Comparison of ENCODE assay signal across 25 mouse cellular contexts in the genomic region with DNA sequence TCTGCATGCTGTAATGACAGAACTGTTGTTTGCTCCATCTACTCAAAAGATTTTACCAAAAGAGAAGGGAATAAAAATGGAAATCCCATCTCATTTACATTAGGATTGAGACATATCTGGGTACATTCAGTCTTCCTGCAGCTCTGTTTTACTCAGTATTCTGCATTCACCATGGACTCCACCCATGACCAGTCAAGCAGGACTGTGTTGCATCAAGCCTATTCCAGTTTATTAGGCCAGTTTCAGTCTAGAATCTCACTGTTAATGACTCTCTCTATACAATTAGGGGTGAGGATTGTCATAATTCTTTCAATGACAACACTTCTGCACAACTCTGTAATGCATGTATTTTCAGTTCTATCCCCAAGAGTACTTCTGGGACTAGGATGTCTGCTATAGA.
"Had no signal": no experiment of that assay in that cellular context is flagged by ENCODE, and none has a peak within 500 bp of the region (broad histone marks: within the 10 kb centered on the region; RNA-seq: fewer than 3 reads in every experiment).

No protein-coding gene starts in this region.

- ATAC-seq: hindbrain, embryonic 16.5 days; inflammation-experienced regulatory T-cells, adult 6 months; intestine, embryonic 15.5 days; intestine, postnatal 0 days; liver, embryonic 12.5 days had no signal

- H3K4me1 ChIP-seq: heart, embryonic 10.5 days; heart, embryonic 12.5 days; hindbrain, embryonic 10.5 days; hindbrain, embryonic 12.5 days; intestine, embryonic 15.5 days; limb, embryonic 13.5 days; limb, embryonic 15.5 days; liver, embryonic 12.5 days had no signal

- H3K36me3 ChIP-seq: heart, embryonic 10.5 days; heart, embryonic 12.5 days; hindbrain, embryonic 10.5 days; hindbrain, embryonic 12.5 days; intestine, embryonic 15.5 days; limb, embryonic 13.5 days; limb, embryonic 15.5 days; liver, embryonic 12.5 days had no signal

- H3K9me3 ChIP-seq: heart, embryonic 10.5 days; heart, embryonic 12.5 days; hindbrain, embryonic 10.5 days; hindbrain, embryonic 12.5 days; intestine, embryonic 15.5 days; limb, embryonic 13.5 days; limb, embryonic 15.5 days; liver, embryonic 12.5 days had no signal

- DNase-seq: gastrocnemius, adult 2 months; gastrocnemius, postnatal 10 days; gastrocnemius, postnatal 25 days; heart, adult 18-20 months; heart, postnatal 10 days; heart, postnatal 4 days; kidney, adult 18-20 months; kidney, postnatal 10 days; kidney, postnatal 4 days; left cerebral cortex, postnatal 4 days had no signal

- H3K27me3 ChIP-seq: heart, embryonic 12.5 days; intestine, embryonic 15.5 days; limb, embryonic 15.5 days had no signal

- H3K4me2 ChIP-seq: heart, embryonic 12.5 days; hindbrain, embryonic 12.5 days; hindbrain, embryonic 14.5 days; intestine, embryonic 15.5 days; limb, embryonic 13.5 days; limb, embryonic 15.5 days; liver, embryonic 12.5 days had no signal

- H3K9ac ChIP-seq: heart, embryonic 12.5 days; hindbrain, embryonic 12.5 days; hindbrain, embryonic 14.5 days; intestine, embryonic 15.5 days; limb, embryonic 13.5 days; limb, embryonic 15.5 days; liver, embryonic 12.5 days; liver, embryonic 14.5 days had no signal

- H3K4me3 ChIP-seq: gastrocnemius, adult 2 months; heart, embryonic 10.5 days; heart, embryonic 12.5 days; hindbrain, embryonic 10.5 days; hindbrain, embryonic 12.5 days; intestine, embryonic 15.5 days; layer of hippocampus, adult 2 months; left cerebral cortex, adult 2 months; limb, embryonic 13.5 days; limb, embryonic 15.5 days; liver, embryonic 12.5 days had no signal

- H3K27ac ChIP-seq: gastrocnemius, adult 2 months; heart, embryonic 10.5 days; hindbrain, embryonic 10.5 days; hindbrain, embryonic 12.5 days; hindbrain, embryonic 14.5 days; intestine, embryonic 15.5 days; layer of hippocampus, adult 2 months; left cerebral cortex, adult 2 months; limb, embryonic 13.5 days; limb, embryonic 15.5 days; liver, embryonic 12.5 days; liver, embryonic 14.5 days had no signal
